Mouse (Mus musculus) cerebellum, postnatal 10 days (tissue): ENCODE data around the gene Rnf208.

Experiments used
- DNase-seq, 2 experiments: peaks; one replicate each; pipeline ENCODE4 v3.0.0; 2021; ENCODE audit warnings: mixed read lengths in 2 of 2

Gene Rnf208

DNA sequence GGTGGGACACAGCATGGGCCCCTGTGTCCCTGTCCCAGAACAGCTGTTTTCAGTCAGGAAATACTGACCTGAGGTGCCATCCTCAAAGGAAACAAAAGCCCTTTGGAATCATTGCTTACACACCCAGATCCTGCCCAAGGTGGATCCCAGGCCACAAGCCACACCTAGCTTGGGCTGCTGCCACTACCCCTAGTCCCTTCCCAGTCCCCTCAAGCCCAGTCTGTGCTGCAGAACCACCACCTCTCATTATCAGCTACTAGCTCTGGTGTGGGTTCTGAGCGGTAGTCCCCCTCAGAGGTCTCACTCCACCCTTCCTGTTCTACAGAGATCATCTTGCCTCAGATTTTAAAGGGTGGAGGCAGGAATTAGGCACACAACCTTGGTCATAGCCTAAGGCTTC is 44.3 kb downstream of the Rnf208 start:
- peak; percentile 46 to 48 for DNase-seq

DNA sequence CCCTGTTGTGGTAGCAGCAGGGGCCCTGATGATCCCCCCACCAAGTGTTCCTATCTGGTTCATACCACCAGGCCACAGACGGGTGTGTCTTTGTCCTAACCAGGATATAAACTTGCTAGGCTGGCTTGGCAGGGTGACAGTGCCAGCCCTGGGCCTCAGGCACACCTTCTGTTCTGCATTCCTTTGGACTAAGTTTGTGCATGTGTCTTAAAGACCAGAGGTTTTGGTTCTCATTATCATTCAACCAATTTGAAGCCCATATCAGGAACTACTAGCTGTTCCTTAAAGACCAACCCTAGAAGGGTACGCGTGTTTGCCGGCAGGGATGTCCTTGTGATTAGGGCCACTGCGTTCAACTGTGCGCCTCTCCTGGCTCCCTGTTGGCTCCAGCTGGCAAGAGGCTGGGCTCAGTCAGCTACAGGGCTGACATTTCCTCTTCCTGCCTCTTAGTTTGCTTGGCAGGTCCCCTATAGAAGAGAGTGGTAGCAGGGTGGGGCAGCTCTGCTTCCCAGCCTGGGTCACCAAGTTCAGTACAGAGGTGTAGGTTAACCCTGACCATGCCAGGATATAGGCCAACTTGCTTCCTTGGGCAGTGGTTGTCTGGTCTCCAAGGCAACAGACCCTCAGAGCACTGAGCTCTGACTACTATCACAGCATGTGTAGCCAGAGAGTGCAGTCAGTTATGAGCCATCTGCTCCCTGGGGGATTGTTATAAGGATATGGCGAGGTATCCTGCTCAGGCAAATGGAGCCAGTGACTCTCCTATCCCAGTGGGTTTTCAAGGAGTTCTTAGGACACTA is 45.0 kb downstream of the Rnf208 start:
- peak; percentile 66 to 69 for DNase-seq

- DNase-seq: peak; percentile 46 to 49
Observed at GRCm38 (mm10) chr2:25287927-25288649, 46.0 kb downstream of the Rnf208 start, which contains the start of gene Tmem210. Gene Tmem210 (plus strand): TSS chr2:25288145.

GRCm38 (mm10) chr2:25288734-25289345 is 46.8 kb downstream of the Rnf208 start:
- peak; percentile 40 to 43 for DNase-seq

DNA sequence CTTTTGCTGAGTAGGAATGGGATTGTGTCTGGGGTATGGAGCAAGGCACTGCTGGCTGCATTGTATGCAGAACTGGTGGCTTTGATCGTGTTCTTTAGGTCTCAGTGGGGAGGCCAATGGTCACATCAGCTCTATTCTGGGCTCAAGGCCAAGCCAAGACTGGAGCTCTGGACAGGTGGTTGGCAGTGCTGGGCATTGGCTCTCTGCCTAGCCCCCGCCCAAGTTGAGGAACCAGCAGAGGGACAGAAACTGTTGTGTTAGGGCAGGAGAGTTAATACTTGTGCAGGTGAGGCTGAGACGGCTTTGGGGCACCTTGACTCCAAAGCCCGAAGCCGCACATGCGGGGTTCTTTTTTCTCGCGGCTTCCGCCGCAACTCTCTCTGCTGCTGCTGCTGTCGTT is 47.6 kb downstream of the Rnf208 start, which contains the start of gene Lrrc26:
Gene Lrrc26 (plus strand): TSS at position 265 of the 400 bp plus-strand sequence.
- DNase-seq: peak; percentile 89 to 91

GRCm38 (mm10) chr2:25290101-25290815 is 48.2 kb downstream of the Rnf208 start:
- DNase-seq: peak; percentile 77 to 79

- DNase-seq: peak; percentile 86 to 87
Observed at GRCm38 (mm10) chr2:25290816-25291130, 48.7 kb downstream of the Rnf208 start.

- DNase-seq: peak; percentile 47 to 59
Observed at GRCm38 (mm10) chr2:25291184-25292053, 49.4 kb downstream of the Rnf208 start.

GRCm38 (mm10) chr2:25292054-25292544 is 50.0 kb downstream of the Rnf208 start:
- peak; percentile 45 to 53 for DNase-seq

DNA sequence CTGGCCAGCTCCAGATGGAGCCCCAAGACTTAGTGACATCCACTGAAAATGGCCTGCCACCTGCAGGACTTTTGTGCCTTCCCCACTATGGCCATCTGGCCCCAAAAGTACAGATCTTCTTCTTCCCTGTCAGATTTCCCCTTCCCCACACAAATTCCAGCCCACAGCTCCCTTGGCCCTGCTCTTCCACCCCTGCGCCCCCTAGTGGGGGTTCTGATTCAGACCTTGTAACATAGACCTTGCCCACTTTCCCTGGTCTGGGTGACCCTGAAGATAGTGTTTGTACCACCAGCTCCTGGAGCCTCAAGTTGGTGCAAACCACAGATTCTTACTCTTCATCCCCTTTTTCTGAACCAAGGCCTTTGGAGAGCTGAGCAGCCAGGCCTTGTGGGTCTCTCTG is 50.8 kb downstream of the Rnf208 start:
- DNase-seq: peak; percentile 95 to 97

DNA sequence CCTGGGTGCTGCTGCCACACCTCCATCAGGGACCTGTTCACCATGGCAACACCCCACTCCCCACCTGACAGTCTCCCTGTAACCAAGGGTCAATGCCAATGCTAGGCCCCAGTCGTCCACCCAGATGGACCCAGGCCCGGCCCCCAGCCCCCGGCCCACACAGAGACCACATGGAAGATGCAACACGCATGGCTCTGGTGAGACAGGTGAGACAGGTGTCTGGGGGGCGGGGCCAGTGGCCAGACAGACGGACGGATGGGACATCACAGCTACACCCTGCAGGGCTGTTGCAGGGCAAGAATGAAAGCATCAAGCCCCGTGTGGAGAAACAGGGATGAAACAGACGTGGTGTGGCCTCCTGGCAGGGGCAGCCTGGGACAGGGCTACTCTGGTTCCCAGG is 51.7 kb downstream of the Rnf208 start:
- DNase-seq: peak; percentile 26 to 40
